Mouse (Mus musculus) E14TG2a.4 (cell line): Measurements from ENCODE around the gene Cog3.

Source experiments
- CTCF ChIP-seq: conservative IDR thresholded peaks from 2 replicates; pipeline ENCODE4 v1.5.1; 2014; ENCODE audit warnings: low read length
- NANOG ChIP-seq: IDR thresholded peaks from 2 replicates; pipeline ENCODE4 v1.6.1; 2014; ENCODE audit warnings: borderline replicate concordance, low read length, mixed read lengths
- POU5F1 ChIP-seq: IDR thresholded peaks from 2 replicates; pipeline ENCODE4 v1.6.1; 2014; ENCODE audit warnings: low read length, borderline replicate concordance

DNA sequence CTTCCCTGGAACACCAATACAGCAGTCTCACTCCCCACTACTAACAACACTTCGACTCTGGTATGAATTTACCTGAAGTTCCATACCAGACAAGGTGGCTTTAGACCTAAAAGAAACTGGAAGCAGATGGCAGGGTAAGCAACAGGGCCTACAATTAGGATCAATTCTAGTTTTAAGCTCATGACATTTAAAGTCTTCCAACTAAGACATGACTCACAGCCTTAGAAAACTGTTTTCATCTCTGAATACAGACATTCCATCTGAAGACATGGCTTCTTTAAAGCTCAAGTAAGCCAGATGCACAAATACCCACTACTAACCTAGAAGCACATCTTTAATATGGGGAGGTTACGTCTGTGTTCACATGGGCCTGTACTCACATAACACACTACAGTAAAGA is 6.4 kb downstream of the Cog3 start:
- TF ChIP-seq CTCF (no peak), POU5F1 (no peak), NANOG (no peak)
